Mouse (Mus musculus): ENCODE results near the gene Sh3d21.

- no peak for TF ChIP-seq CTCF (conservative IDR thresholded peaks at IDR 0.05; ENCODE audit: insufficient read depth, insufficient read length, low read depth, low read length)
- TF ChIP-seq POLR2A (IDR thresholded peaks at IDR 0.05; ENCODE audit: low read depth, low read length) = no peak
These were observed 16.2 kb downstream of the Sh3d21 start for GRCm38 (mm10) chr4:126146974-126147532.

All from kidney, adult 2 months (tissue).